Mouse (Mus musculus) thymus, adult 2 months (tissue): ENCODE measurements around the gene AC134908.4. TPM values are rescaled to one million over a fixed set of nuclear protein-coding genes. Genes with fewer than 3 reads are reported as not detected.

Experiments
- DNase-seq: peaks from one replicate; pipeline ENCODE4 v3.0.0; 2021
- H3K27ac ChIP-seq: fragments of 200-500 bp; 2 replicates; pipeline ENCODE4 v1.5.1; 2012; ENCODE audit warnings: low read length, control low read depth; ENCODE audit not compliant: control insufficient read depth, insufficient read depth
- H3K27me3 ChIP-seq: fragments of 200-500 bp; 2 replicates; pipeline ENCODE4 v1.6.1; 2012; ENCODE audit warnings: mild to moderate bottlenecking, low read length, moderate library complexity, mixed read lengths; ENCODE audit not compliant: control insufficient read depth, insufficient read depth
- H3K36me3 ChIP-seq: fragments of 200-500 bp; 2 replicates; pipeline ENCODE4 v1.6.1; 2012; ENCODE audit warnings: mild to moderate bottlenecking, low read length, moderate library complexity; ENCODE audit not compliant: control insufficient read depth, insufficient read depth
- H3K4me1 ChIP-seq: fragments of 200-500 bp; replicated peaks from 2 replicates; pipeline ENCODE4 v1.6.1; 2012; ENCODE audit warnings: low read length; ENCODE audit not compliant: control insufficient read depth, insufficient read depth
- H3K4me3 ChIP-seq: fragments of 200-500 bp; 2 replicates; pipeline ENCODE4 v1.5.1; 2012; ENCODE audit warnings: mild to moderate bottlenecking, low read length, control low read depth, moderate library complexity; ENCODE audit not compliant: control insufficient read depth, insufficient read depth
- CTCF ChIP-seq: fragments of 200-500 bp; IDR thresholded peaks from 2 replicates; pipeline ENCODE4 v1.5.1; 2012; ENCODE audit warnings: mild to moderate bottlenecking, control low read depth, low read length, moderate library complexity, borderline replicate concordance; ENCODE audit not compliant: control insufficient read depth, poor library complexity, insufficient read depth; ENCODE audit errors: extremely low read depth
- POLR2A ChIP-seq: fragments of 200-500 bp; IDR thresholded peaks from 2 replicates; pipeline ENCODE4 v1.6.1; 2012; ENCODE audit warnings: mild to moderate bottlenecking, low read length, control low read depth, moderate library complexity; ENCODE audit not compliant: control insufficient read depth, poor library complexity, insufficient read depth; ENCODE audit errors: extremely low read depth
- WGBS: fragments of 180-500 bp; shearing (Covaris S2); methylation state at CpG from one replicate; pipeline ENCODE4 v1.1.7; 2018; 5-methylcytosine and 5-hydroxymethylcytosine counted together
- polyA plus RNA-seq: library from polyadenylated mRNA; depleted of rRNA; stranded (reverse); fragments of >200 nt; gene quantifications from 2 replicates; pipeline ENCODE4 v1.2.3, GENCODE M21; 2012

Gene AC134908.4
- polyA plus RNA-seq, 1 experiment, result 1.1 TPM

GRCm38 (mm10) chr17:25791320-25791842 lies 4.1 kb downstream of the AC134908.4 start:
- no peaks in the 10 kb centered on the region for H3K27me3 ChIP-seq
- 27% methylated on average over 19 of the region's 19 CpGs for WGBS
- peak overlapping the region; percentile 81 for H3K27ac ChIP-seq
- H3K36me3 ChIP-seq, result no peaks in the 10 kb centered on the region
- no peak for DNase-seq
- H3K4me1 ChIP-seq, result peaks cover 34% of the 10 kb centered on the region
- TF ChIP-seq CTCF (no peak), POLR2A (no peak)
- peak overlapping the region; percentile 57 for H3K4me3 ChIP-seq

- H3K4me1 ChIP-seq, result peaks cover 22% of the 10 kb centered on the region
- no peak overlapping the region for H3K4me3 ChIP-seq
- no peak for DNase-seq
- WGBS, result 68% methylated on average over 9 of the region's 9 CpGs
- no peak for TF ChIP-seq CTCF
- no peak for TF ChIP-seq POLR2A
- H3K27me3 ChIP-seq, result no peaks in the 10 kb centered on the region
- H3K27ac ChIP-seq, result no peak overlapping the region
- H3K36me3 ChIP-seq, result no peaks in the 10 kb centered on the region; the same call in 1 of the 2 replicates
Measured at GRCm38 (mm10) chr17:25786781-25787504, 8.5 kb downstream of the AC134908.4 start.

- Histone ChIP-seq H3K4me3 (peak within 1 kb of the TSS; percentile 77), H3K36me3 (no peaks in the 10 kb centered on the region; the same call in 1 of the 2 replicates), H3K27ac (no peak within 1 kb of the TSS), H3K27me3 (no peaks in the 10 kb centered on the region), H3K4me1 (peaks cover 17% of the 10 kb centered on the region)
- DNase-seq, result no peak
- 93% methylated on average over 3 of the region's 3 CpGs for WGBS
- no peak for TF ChIP-seq CTCF
Measured at GRCm38 (mm10) chr17:25786280-25786679, 9.2 kb downstream of the AC134908.4 start, which contains the start of gene Ccdc78. Gene Ccdc78, plus strand, starts transcription at chr17:25786580.

- Histone ChIP-seq H3K27ac (no peak within 1 kb of the TSS), H3K4me3 (peak within 1 kb of the TSS; percentile 77), H3K4me1 (peaks cover 15% of the 10 kb centered on the region), H3K36me3 (no peaks in the 10 kb centered on the region; the same call in 1 of the 2 replicates), H3K27me3 (no peaks in the 10 kb centered on the region)
- WGBS, result under 1% methylated on average over 23 of the region's 23 CpGs
- TF ChIP-seq POLR2A, result peak; percentile 36; the same call in 1 of the 2 replicates
- no peak for TF ChIP-seq CTCF
- peak; percentile 93 for DNase-seq
Measured at GRCm38 (mm10) chr17:25785281-25785745, 10.1 kb downstream of the AC134908.4 start, which contains the start of gene Haghl. Gene Haghl, minus strand, starts transcription at chr17:25785673.

- Histone ChIP-seq H3K36me3 (no peaks in the 10 kb centered on the region; the same call in 1 of the 2 replicates), H3K4me1 (peaks cover 15% of the 10 kb centered on the region), H3K27me3 (no peaks in the 10 kb centered on the region), H3K27ac (no peak overlapping the region), H3K4me3 (no peak overlapping the region)
- 88% methylated on average over 15 of the region's 15 CpGs for WGBS
- no peak for DNase-seq
- TF ChIP-seq CTCF (no peak), POLR2A (no peak)
Measured at GRCm38 (mm10) chr17:25783861-25784574, 11.4 kb downstream of the AC134908.4 start.

- H3K4me3 ChIP-seq, result no peak overlapping the region
- peaks cover 15% of the 10 kb centered on the region for H3K4me1 ChIP-seq
- 93% methylated on average over 7 of the region's 7 CpGs for WGBS
- no peaks in the 10 kb centered on the region for H3K27me3 ChIP-seq
- TF ChIP-seq POLR2A, result no peak
- no peak for TF ChIP-seq CTCF
- H3K27ac ChIP-seq, result no peak overlapping the region
- no peak for DNase-seq
- H3K36me3 ChIP-seq, result no peaks in the 10 kb centered on the region; the same call in 1 of the 2 replicates
Measured at GRCm38 (mm10) chr17:25783086-25783485, 12.4 kb downstream of the AC134908.4 start.
